Mouse (Mus musculus): ENCODE measurements around the gene Pdhx. TPM values are rescaled to one million over a fixed set of nuclear protein-coding genes. Genes with fewer than 3 reads are reported as not detected.

Pdhx gene
- polyA plus RNA-seq, 1 experiment from 2014 or later = 76.7 TPM

GRCm38 (mm10) chr2:103004599-103004998 lies 68.7 kb downstream of the Pdhx start:
- Histone ChIP-seq H3K36me3 (ENCODE audit: control insufficient read depth, insufficient read depth, low read length) (no peaks in the 10 kb centered on the region), H3K27ac (ENCODE audit: low read depth, low read length) (no peak overlapping the region), H3K27me3 (ENCODE audit: control insufficient read depth, insufficient read depth, low read length) (no peaks in the 10 kb centered on the region), H3K9me3 (ENCODE audit: control insufficient read depth, low read length) (no peaks in the 10 kb centered on the region), H3K4me2 (ENCODE audit: low read depth, low read length) (no peak overlapping the region), H3K9ac (replicated peaks; ENCODE audit: low read depth, low read length) (no peak overlapping the region), H3K4me3 (ENCODE audit: low read depth, low read length) (no peak overlapping the region), H3K4me1 (ENCODE audit: control insufficient read depth, insufficient read depth, low read length) (no peaks in the 10 kb centered on the region)
- no peak for ATAC-seq (ENCODE audit: low read depth)
- WGBS = 71% methylated on average over 7 of the region's 7 CpGs

- H3K27me3 ChIP-seq (ENCODE audit: control insufficient read depth, insufficient read depth, low read length) = no peaks in the 10 kb centered on the region
- no peak overlapping the region for H3K4me2 ChIP-seq (ENCODE audit: low read depth, low read length)
- no peaks in the 10 kb centered on the region for H3K36me3 ChIP-seq (ENCODE audit: control insufficient read depth, insufficient read depth, low read length)
- H3K4me3 ChIP-seq (ENCODE audit: low read depth, low read length) = no peak overlapping the region
- 70% methylated on average over 6 of the region's 6 CpGs for WGBS
- ATAC-seq (ENCODE audit: low read depth) = no peak
- H3K9me3 ChIP-seq (ENCODE audit: control insufficient read depth, low read length) = no peaks in the 10 kb centered on the region
- no peak overlapping the region for H3K27ac ChIP-seq (ENCODE audit: low read depth, low read length)
- no peak overlapping the region for H3K9ac ChIP-seq (replicated peaks; ENCODE audit: low read depth, low read length)
- peaks cover 6% of the 10 kb centered on the region; the same call in 1 of the 2 replicates for H3K4me1 ChIP-seq (ENCODE audit: control insufficient read depth, insufficient read depth, low read length)
Observed at GRCm38 (mm10) chr2:102999153-102999575, 74.1 kb downstream of the Pdhx start.

- peak; percentile 65; the same call in 1 of the 2 replicates for ATAC-seq (ENCODE audit: low read depth)
- H3K4me1 ChIP-seq (ENCODE audit: control insufficient read depth, insufficient read depth, low read length) = peaks cover 6% of the 10 kb centered on the region; the same call in 1 of the 2 replicates
- H3K4me2 ChIP-seq (ENCODE audit: low read depth, low read length) = no peak overlapping the region
- H3K27ac ChIP-seq (ENCODE audit: low read depth, low read length) = no peak overlapping the region
- H3K9me3 ChIP-seq (ENCODE audit: control insufficient read depth, low read length) = no peaks in the 10 kb centered on the region
- no peak overlapping the region for H3K4me3 ChIP-seq (ENCODE audit: low read depth, low read length)
- 10% methylated on average over 5 of the region's 5 CpGs for WGBS
- H3K36me3 ChIP-seq (ENCODE audit: control insufficient read depth, insufficient read depth, low read length) = no peaks in the 10 kb centered on the region
- no peaks in the 10 kb centered on the region for H3K27me3 ChIP-seq (ENCODE audit: control insufficient read depth, insufficient read depth, low read length)
- no peak overlapping the region for H3K9ac ChIP-seq (replicated peaks; ENCODE audit: low read depth, low read length)
Observed at GRCm38 (mm10) chr2:102998356-102998755, 75.0 kb downstream of the Pdhx start.

- Histone ChIP-seq H3K4me3 (ENCODE audit: low read depth, low read length) (no peak overlapping the region), H3K9ac (replicated peaks; ENCODE audit: low read depth, low read length) (no peak overlapping the region), H3K27me3 (ENCODE audit: control insufficient read depth, insufficient read depth, low read length) (no peaks in the 10 kb centered on the region), H3K27ac (ENCODE audit: low read depth, low read length) (no peak overlapping the region), H3K36me3 (ENCODE audit: control insufficient read depth, insufficient read depth, low read length) (no peaks in the 10 kb centered on the region), H3K4me1 (ENCODE audit: control insufficient read depth, insufficient read depth, low read length) (peaks cover 6% of the 10 kb centered on the region; the same call in 1 of the 2 replicates), H3K4me2 (ENCODE audit: low read depth, low read length) (no peak overlapping the region), H3K9me3 (ENCODE audit: control insufficient read depth, low read length) (no peaks in the 10 kb centered on the region)
- no peak for ATAC-seq (ENCODE audit: low read depth)
- 52% methylated on average over 1 of the region's 1 CpGs for WGBS
Observed at GRCm38 (mm10) chr2:102997874-102998273, 75.4 kb downstream of the Pdhx start.

- H3K4me1 ChIP-seq (ENCODE audit: control insufficient read depth, insufficient read depth, low read length) = peaks cover 6% of the 10 kb centered on the region; the same call in 1 of the 2 replicates
- no peaks in the 10 kb centered on the region for H3K36me3 ChIP-seq (ENCODE audit: control insufficient read depth, insufficient read depth, low read length)
- H3K27me3 ChIP-seq (ENCODE audit: control insufficient read depth, insufficient read depth, low read length) = no peaks in the 10 kb centered on the region
- H3K9me3 ChIP-seq (ENCODE audit: control insufficient read depth, low read length) = no peaks in the 10 kb centered on the region
- 89% methylated on average over 3 of the region's 3 CpGs for WGBS
- no peak overlapping the region for H3K4me3 ChIP-seq (ENCODE audit: low read depth, low read length)
- no peak overlapping the region for H3K4me2 ChIP-seq (ENCODE audit: low read depth, low read length)
- ATAC-seq (ENCODE audit: low read depth) = no peak
- H3K27ac ChIP-seq (ENCODE audit: low read depth, low read length) = no peak overlapping the region
- H3K9ac ChIP-seq (replicated peaks; ENCODE audit: low read depth, low read length) = no peak overlapping the region
Observed at GRCm38 (mm10) chr2:102993841-102994607, 79.3 kb downstream of the Pdhx start.

GRCm38 (mm10) chr2:102992405-102992804 lies 80.9 kb downstream of the Pdhx start:
- Histone ChIP-seq H3K27ac (ENCODE audit: low read depth, low read length) (no peak overlapping the region), H3K9ac (replicated peaks; ENCODE audit: low read depth, low read length) (no peak overlapping the region), H3K4me2 (ENCODE audit: low read depth, low read length) (no peak overlapping the region), H3K9me3 (ENCODE audit: control insufficient read depth, low read length) (no peaks in the 10 kb centered on the region), H3K36me3 (ENCODE audit: control insufficient read depth, insufficient read depth, low read length) (no peaks in the 10 kb centered on the region), H3K4me1 (ENCODE audit: control insufficient read depth, insufficient read depth, low read length) (no peaks in the 10 kb centered on the region), H3K27me3 (ENCODE audit: control insufficient read depth, insufficient read depth, low read length) (no peaks in the 10 kb centered on the region), H3K4me3 (ENCODE audit: low read depth, low read length) (no peak overlapping the region)
- ATAC-seq (ENCODE audit: low read depth) = no peak
- WGBS = 87% methylated on average over 6 of the region's 6 CpGs

- no peaks in the 10 kb centered on the region for H3K36me3 ChIP-seq (ENCODE audit: control insufficient read depth, insufficient read depth, low read length)
- H3K9me3 ChIP-seq (ENCODE audit: control insufficient read depth, low read length) = no peaks in the 10 kb centered on the region
- H3K4me3 ChIP-seq (ENCODE audit: low read depth, low read length) = no peak overlapping the region
- no peak overlapping the region for H3K9ac ChIP-seq (replicated peaks; ENCODE audit: low read depth, low read length)
- H3K27ac ChIP-seq (ENCODE audit: low read depth, low read length) = no peak overlapping the region
- no peak for ATAC-seq (ENCODE audit: low read depth)
- H3K27me3 ChIP-seq (ENCODE audit: control insufficient read depth, insufficient read depth, low read length) = no peaks in the 10 kb centered on the region
- H3K4me2 ChIP-seq (ENCODE audit: low read depth, low read length) = no peak overlapping the region
- no peaks in the 10 kb centered on the region for H3K4me1 ChIP-seq (ENCODE audit: control insufficient read depth, insufficient read depth, low read length)
- 81% methylated on average over 2 of the region's 2 CpGs for WGBS
Observed at GRCm38 (mm10) chr2:102990301-102990702, 83.0 kb downstream of the Pdhx start.

- Histone ChIP-seq H3K4me3 (ENCODE audit: low read depth, low read length) (no peak overlapping the region), H3K9ac (replicated peaks; ENCODE audit: low read depth, low read length) (no peak overlapping the region), H3K27me3 (ENCODE audit: control insufficient read depth, insufficient read depth, low read length) (no peaks in the 10 kb centered on the region), H3K4me1 (ENCODE audit: control insufficient read depth, insufficient read depth, low read length) (no peaks in the 10 kb centered on the region), H3K9me3 (ENCODE audit: control insufficient read depth, low read length) (no peaks in the 10 kb centered on the region), H3K4me2 (ENCODE audit: low read depth, low read length) (no peak overlapping the region), H3K27ac (ENCODE audit: low read depth, low read length) (no peak overlapping the region), H3K36me3 (ENCODE audit: control insufficient read depth, insufficient read depth, low read length) (no peaks in the 10 kb centered on the region)
- 95% methylated on average over 1 of the region's 1 CpGs for WGBS
- no peak for ATAC-seq (ENCODE audit: low read depth)
Observed at GRCm38 (mm10) chr2:102989446-102989845, 83.9 kb downstream of the Pdhx start.

GRCm38 (mm10) chr2:102987708-102988010 lies 85.7 kb downstream of the Pdhx start:
- Histone ChIP-seq H3K27me3 (ENCODE audit: control insufficient read depth, insufficient read depth, low read length) (no peaks in the 10 kb centered on the region), H3K4me3 (ENCODE audit: low read depth, low read length) (no peak overlapping the region), H3K27ac (ENCODE audit: low read depth, low read length) (no peak overlapping the region), H3K36me3 (ENCODE audit: control insufficient read depth, insufficient read depth, low read length) (no peaks in the 10 kb centered on the region), H3K9ac (replicated peaks; ENCODE audit: low read depth, low read length) (no peak overlapping the region), H3K4me1 (ENCODE audit: control insufficient read depth, insufficient read depth, low read length) (no peaks in the 10 kb centered on the region), H3K9me3 (ENCODE audit: control insufficient read depth, low read length) (no peaks in the 10 kb centered on the region), H3K4me2 (ENCODE audit: low read depth, low read length) (no peak overlapping the region)
- ATAC-seq (ENCODE audit: low read depth) = no peak
- 95% methylated on average over 4 of the region's 4 CpGs for WGBS

Data from neural tube, embryonic 14.5 days (tissue).